Mouse (Mus musculus): ENCODE measurements around the gene 4930404H24Rik.

DNA sequence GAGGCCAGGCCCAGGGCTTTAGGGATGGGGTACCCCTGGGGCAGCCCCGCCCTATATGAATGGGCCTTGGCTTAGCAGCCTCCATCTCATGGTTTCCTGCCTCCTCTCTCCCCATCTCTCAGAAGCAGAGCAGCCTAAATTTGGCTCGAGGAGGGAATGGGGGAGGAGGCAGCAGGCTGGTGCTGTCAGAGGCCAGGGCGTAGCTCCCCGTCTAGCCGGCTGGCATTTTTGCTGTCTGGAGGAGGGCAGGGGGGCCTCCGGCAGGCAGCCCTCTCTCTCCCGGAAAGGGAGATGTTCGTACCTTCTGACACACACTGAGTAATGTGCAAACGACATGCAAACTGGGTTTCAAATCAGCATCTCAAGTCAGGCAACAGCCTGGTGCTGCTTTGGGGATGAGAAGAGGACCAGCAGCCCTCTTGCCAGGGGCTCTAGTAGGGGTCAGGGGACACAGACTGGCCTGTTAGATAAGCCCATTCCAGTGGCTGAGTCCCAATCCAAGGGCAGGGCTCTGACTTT, 1.8 kb downstream of the 4930404H24Rik start:
- no peak for TF ChIP-seq ZC3H11A (IDR thresholded peaks at IDR 0.05; ENCODE audit: borderline replicate concordance, low read depth, low read length)
- no peak for TF ChIP-seq CHD2 (IDR thresholded peaks at IDR 0.05; ENCODE audit: low read depth, low read length)
- TF ChIP-seq HCFC1 (IDR thresholded peaks at IDR 0.05; ENCODE audit: borderline replicate concordance, insufficient read depth, low read length) = no peak
- no peak for TF ChIP-seq MAFK (IDR thresholded peaks at IDR 0.05; ENCODE audit: insufficient read depth, low read depth, low read length)
- TF ChIP-seq ZNF384 (IDR thresholded peaks at IDR 0.05; ENCODE audit: low read depth, low read length) = no peak
